Mouse (Mus musculus): ENCODE measurements at regions not wholly inside any gene's neighbourhood (a gene's known extent, or its start where the extent isn't known, plus 50 kb on each side); places are given as distances from the start of the nearest gene placed in this dataset.

DNA sequence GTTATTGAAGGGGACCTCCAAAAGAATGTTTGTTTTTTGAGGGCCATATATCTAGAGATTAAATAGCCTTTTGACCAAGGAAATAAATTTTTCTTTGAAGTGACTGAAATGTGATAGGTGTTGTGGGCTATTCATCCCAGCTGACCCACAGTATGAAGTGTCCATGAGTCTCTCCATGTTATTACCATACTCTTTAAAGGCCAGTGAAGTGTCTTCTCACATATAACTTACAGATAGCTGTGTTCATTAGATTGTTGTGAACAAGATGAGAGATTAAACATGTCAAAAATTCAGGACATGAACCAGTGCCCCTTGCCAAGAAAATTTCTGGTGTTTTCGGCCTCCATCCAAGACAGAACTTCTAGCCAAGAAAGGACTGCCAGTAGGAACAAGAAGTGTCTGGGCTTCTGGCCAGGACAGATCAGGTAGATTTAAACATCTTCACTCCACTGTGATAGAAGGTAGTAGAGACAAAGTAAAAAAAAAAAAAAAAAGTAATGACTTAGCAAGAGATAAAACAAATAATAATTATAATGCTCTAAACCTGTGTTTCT lies 67.2 kb upstream of the Reg3b start:
- 87% methylated on average over 1 of the region's 1 CpGs for WGBS

More for the DNA sequence above, 67.2 kb upstream of the Reg3b start:
- Histone ChIP-seq H3K9me3 (ENCODE audit: control insufficient read depth, low read length) (no peaks in the 10 kb centered on the region), H3K27ac (ENCODE audit: low read depth, low read length) (no peak overlapping the region), H3K27me3 (ENCODE audit: control insufficient read depth, insufficient read depth, low read length) (no peaks in the 10 kb centered on the region), H3K4me1 (ENCODE audit: control insufficient read depth, insufficient read depth, low read length) (no peaks in the 10 kb centered on the region), H3K9ac (ENCODE audit: low read length) (no peak overlapping the region), H3K36me3 (ENCODE audit: control insufficient read depth, insufficient read depth, low read length) (no peaks in the 10 kb centered on the region), H3K4me3 (ENCODE audit: low read depth, low read length) (no peak overlapping the region), H3K4me2 (no peak overlapping the region)
- ATAC-seq (ENCODE audit: low FRiP score) (no peak), DNase-seq (ENCODE audit: low spot score, missing footprints) (no peak)

Data from midbrain, embryonic 11.5 days (tissue).